Mouse (Mus musculus) heart, adult 2 months (tissue): Measurements from ENCODE around the gene Itga9.

ENCODE experiments used
- CTCF ChIP-seq: fragments of 200-600 bp; IDR thresholded peaks from 2 replicates; pipeline ENCODE4 v1.8.1; 2022; ENCODE audit warnings: antibody characterized with exemption, mild to moderate bottlenecking, moderate library complexity
- POLR2A ChIP-seq: fragments of 200-500 bp; IDR thresholded peaks from 2 replicates; pipeline ENCODE4 v1.6.1; 2011; ENCODE audit warnings: mild to moderate bottlenecking, low read depth, low read length, control low read depth; ENCODE audit not compliant: insufficient read depth

- no peak for TF ChIP-seq POLR2A
- TF ChIP-seq CTCF = no peak
Measured at GRCm38 (mm10) chr9:118885785-118886184, 279.3 kb downstream of the Itga9 start.
